Mouse (Mus musculus) MN1 (cell line): ENCODE data around the gene Usb1.
"Not testable (repeated sequence)": the region's sequence is repeated elsewhere in the genome, so short reads cannot be mapped to it uniquely, and the experiment has no call there.

Source experiments
- DNase-seq: peaks from one replicate; pipeline ENCODE4 v3.0.0-alpha.2; 2016; ENCODE audit warnings: low spot score

The Usb1 gene

GRCm38 (mm10) chr8:95374429-95374828 lies 42.3 kb downstream of the Usb1 start:
- no peak for DNase-seq

DNA sequence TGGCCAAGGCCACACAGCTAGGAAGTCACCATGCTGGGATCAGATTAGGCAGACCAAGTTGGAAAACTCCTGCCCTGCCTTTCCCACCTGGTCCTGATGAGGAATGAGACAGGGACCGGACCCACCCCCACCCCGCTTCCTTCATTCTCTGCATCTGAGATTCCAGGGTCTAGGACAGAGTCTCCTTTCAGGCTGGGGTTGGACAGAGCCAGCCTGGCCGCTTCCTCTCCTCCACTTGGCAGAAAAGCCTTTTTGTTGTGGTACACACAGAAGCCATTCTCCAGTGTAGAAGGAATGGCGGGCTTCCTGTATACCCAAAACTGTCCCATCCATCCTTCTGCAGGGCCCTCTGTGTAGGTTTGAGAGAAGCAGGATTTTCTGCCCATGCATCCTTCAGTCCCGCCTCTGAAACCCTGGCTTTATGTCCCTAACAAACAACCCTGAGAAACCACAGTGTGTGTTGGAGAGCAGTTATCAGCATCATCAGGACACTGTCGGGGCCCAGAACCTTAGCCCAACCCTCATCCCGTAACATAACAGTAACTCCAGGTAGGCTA lies 43.4 kb downstream of the Usb1 start:
- no peak for DNase-seq

DNA sequence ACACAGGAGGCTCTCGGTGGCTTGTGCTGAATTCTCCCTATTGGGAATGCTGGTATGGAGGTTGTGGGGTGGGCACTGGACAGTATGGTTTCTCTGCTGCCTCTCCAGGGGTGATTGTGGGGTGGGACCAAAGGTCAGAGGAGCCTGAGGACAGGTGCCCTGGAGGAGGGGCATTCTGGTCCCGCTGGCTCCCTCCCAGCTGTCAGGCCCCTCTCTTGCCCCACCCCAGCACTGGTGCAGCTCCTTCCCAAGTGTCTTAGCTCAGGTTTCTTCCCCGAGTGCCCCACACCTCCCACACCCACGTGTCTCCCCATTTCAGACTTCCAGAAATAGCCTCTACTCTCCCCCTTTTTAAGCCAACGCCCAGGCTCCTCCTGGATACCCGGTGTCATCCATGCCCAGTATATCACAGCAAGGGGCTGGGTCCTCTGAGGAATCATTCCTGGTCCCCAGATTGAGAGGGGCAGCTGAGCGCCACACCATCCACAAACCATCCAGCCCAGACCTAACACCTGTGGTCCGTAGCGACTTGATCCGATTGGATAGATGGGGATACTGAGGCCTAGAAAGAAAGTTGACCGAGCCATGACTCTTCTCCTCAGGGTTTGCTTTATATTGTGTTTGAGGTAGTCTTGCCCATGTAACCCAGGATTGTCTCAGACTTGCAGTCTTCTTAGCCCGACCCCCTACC lies 44.4 kb downstream of the Usb1 start:
- DNase-seq: no peak

DNA sequence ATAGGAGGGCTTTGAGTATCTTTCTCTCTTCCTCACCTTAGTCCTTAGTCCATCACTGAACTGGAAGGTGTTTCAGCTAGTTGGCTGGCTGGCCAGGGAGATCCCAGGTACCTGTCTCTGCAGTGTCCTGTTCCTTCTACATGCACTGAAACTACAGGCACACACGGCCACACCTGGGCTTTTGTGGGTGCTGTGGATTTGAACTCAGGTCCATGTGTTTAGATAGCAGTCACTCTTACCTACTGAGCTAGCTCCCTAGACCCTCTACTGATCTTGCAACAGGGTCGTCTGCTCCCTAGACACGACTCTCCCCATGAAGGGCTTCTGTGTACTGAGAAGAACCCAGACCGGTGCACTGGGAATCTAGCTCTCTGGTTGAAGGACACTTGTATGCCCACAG lies 45.0 kb downstream of the Usb1 start:
- no peak for DNase-seq

DNA sequence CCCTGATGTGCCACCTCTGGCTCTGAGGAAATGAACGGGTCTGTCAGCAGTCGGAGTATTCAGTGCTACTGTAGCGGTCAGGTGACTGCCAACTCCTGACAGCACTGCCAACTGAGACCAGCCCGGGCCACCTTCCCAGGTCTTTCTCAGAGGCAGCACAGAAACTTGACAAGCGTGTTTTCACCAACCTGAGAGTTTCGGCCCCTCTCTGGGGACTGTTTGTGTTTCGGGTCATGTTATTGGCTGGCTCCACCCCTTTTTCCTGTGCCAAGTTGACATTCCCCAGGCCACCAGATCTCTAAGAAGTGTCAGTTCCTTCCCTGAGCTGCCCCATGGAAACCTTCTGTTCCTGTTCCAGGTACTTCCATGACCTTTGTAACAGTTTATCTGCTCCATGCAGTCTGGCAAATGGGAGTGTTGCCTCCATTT lies 45.8 kb downstream of the Usb1 start:
- DNase-seq: peak; percentile 67

DNA sequence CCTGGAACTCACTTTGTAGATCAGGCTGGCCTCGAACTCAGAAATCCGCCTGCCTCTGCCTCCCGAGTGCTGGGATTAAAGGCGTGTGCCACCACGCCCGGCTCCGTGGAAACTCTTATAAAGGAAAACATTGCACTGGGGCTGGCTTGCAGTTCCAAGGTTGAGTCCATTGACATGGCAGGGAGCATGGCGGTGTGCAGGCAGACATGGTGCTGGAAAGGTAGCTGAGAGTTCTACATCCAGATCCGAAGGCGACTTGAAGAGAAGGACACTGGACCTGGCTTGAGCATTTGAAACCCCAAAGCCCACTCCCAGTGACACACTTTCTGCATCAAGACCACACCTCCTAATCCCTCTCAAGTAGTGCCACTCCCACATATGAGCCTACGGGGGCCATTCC lies 46.8 kb downstream of the Usb1 start:
- not testable (repeated sequence) for DNase-seq

DNA sequence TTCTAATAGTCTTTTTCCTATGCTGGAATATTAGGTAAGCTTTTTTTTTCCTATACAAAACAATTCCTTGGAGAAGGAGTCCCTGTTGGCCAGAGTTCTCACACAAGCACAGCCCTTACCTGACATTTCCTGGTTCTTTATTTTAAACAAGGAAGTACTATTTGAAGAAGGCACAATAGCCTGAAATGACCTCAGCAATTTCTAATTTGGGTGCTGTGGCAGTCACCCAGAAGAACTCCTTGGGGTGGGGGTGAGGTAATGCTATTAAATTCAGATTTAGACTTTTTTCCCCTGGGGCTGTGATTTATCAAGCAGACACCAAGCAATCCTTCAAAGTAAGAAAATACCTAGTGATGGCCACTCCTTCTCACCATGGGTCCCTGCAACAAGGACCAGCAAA lies 48.9 kb downstream of the Usb1 start:
- DNase-seq: no peak

GRCm38 (mm10) chr8:95381595-95381994 lies 49.5 kb downstream of the Usb1 start:
- DNase-seq: no peak

DNA sequence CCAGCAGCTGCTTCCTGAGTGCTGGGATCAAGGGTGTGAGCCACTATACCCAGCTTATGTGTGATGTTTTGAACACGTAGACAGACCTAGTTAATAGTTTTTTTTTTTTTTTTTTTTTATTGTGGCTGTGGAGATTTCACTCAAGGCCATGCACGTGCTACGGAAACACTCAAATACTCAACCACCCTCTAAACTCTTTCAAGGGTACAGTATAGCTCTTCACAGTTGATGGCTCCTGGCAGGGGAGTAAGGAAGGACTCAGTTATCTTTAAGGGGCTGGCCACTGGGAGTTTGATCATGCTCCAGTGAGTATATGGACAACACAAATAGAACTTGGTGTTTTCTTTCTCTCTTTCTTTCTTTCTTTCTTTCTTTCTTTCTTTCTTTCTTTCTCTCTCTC lies 52.4 kb downstream of the Usb1 start:
- DNase-seq: no peak

DNA sequence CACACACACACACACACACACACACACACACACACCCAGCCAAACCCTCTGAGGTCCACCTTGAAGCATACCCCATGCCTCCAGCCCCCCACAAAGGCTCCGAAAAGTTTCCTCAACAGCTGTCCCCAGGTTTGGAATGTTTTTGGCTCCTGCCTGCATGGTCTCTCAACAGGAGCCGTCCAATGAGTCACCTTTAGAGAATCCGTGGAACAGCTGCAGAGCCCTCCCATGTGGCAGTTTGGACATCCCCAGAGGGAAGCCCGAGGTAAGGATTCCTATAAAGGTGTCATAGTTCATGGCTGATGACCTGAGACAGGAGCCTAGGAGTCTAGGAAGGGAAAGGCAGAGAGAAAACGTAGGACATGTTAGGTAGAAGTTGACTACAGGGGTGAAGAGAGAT lies 54.0 kb downstream of the Usb1 start:
- DNase-seq: no peak

- DNase-seq: no peak
These were observed 55.1 kb downstream of the Usb1 start for GRCm38 (mm10) chr8:95387221-95387620.

DNA sequence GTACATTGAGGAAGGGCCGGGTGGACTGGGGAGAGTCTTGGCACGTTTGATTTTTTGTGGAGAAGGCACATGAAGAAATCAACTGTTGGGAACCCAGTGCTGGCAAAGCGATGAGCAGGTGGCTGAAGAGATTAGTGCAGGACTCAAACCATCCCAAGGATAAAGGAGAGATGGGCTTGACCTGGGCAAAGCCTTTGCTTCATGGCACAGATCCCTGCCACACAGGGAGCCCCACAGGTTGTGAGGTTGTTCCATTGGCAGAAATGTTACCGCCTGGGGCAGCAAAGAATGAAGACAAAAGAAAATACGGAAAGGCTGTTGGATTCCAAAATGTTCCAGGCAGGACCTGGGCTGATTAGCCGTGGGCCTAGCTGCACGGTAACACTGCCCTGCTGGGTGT lies 55.9 kb downstream of the Usb1 start:
- DNase-seq: no peak

DNA sequence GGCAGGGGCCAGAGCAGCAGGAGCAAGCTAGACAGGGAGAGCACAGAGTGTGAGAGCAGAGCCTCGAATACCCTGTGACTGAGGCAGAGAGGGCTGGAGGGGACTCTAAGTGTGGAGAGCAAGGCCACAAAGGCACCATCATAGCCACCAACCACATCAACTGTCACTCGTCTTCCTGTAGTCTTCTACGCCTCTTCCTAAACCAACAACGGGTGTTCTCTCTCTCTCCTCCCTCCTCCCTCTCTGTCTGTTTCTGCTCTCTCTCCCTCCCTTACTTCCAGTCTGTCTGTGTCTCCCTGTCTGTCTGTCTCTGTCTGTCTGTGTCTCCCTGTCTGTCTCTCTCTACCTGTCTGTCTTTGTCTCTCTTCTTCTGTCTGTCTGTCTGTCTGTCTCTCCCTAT lies 58.2 kb downstream of the Usb1 start:
- DNase-seq: no peak

GRCm38 (mm10) chr8:95391101-95391500 lies 59.0 kb downstream of the Usb1 start:
- DNase-seq: no peak

- no peak for DNase-seq
These were observed 60.5 kb downstream of the Usb1 start for GRCm38 (mm10) chr8:95392604-95393003.

GRCm38 (mm10) chr8:95395186-95395918 lies 63.3 kb downstream of the Usb1 start:
- no peak for DNase-seq

DNA sequence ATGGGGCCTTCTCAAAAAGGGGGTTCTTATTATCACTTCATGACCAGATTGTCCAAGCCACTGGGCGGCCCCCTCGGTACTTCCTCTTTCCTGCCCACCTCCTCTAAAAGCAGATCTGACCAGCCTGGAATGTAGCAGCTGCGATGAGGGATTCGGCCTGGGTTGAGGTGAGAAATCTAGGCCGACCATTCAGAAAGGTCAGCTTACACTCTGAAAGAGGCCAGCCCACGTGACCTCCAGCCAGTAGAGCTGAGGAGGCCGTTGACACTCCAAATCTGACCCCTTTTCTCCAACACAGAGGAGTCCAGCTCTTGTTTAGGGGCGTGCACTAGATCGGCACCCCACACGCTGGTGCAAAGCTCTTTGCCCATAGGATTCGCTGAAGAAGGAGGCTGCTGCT lies 64.7 kb downstream of the Usb1 start:
- no peak for DNase-seq
